Mouse (Mus musculus): Measurements from ENCODE around the gene Ptgis.

DNA sequence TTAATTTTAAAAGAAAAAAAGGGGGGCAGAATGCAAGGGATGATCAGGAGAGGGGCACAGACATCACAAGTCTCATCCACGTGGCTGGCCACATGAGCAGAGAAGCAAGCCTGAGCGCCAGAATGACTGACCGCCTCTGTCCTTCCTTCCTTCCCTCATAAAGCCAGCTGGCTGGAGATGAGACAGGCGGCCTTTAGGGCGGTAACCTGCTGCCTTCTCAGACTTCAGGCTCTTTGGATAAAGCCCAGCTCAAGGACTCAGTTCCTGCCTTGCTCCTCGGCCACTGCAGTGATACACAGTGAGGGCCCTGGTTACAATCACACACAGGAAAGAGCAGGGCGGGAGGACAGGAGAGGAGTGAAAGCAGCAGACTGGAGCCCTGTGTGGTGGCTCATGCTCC lies 13.8 kb upstream of the Ptgis start:
- TF ChIP-seq CTCF (IDR thresholded peaks at IDR 0.05; ENCODE audit: extremely low read depth, insufficient read length, insufficient replicate concordance, low read depth, low read length) = no peak
- no peak for TF ChIP-seq POLR2A (IDR thresholded peaks at IDR 0.05; ENCODE audit: low read depth, low read length)
